Mouse (Mus musculus) brain, embryonic 14.5 days (tissue): ENCODE measurements around the gene Wdr12.

Experiments used
- CTCF ChIP-seq: fragments of 200-500 bp; IDR thresholded peaks from 2 replicates; pipeline ENCODE4 v1.5.1; 2012; ENCODE audit warnings: inconsistent platforms, mild to moderate bottlenecking, moderate library complexity, borderline replicate concordance; ENCODE audit not compliant: insufficient read depth, insufficient read length; ENCODE audit errors: extremely low read depth
- POLR2A ChIP-seq: fragments of 200-500 bp; IDR thresholded peaks from 2 replicates; pipeline ENCODE4 v1.6.1; 2012; ENCODE audit warnings: mild to moderate bottlenecking, inconsistent platforms, borderline replicate concordance; ENCODE audit not compliant: poor library complexity, insufficient read depth, insufficient read length, severe bottlenecking; ENCODE audit errors: extremely low read depth

- TF ChIP-seq CTCF: no peak
- no peak for TF ChIP-seq POLR2A
Measured at GRCm38 (mm10) chr1:60117721-60118455, 19.4 kb upstream of the Wdr12 start.
